ENCODE assay signal across 8 mouse cellular contexts in genomic region chr10:80987709-80988441, GRCm38 (mm10). TPM values are rescaled to one million over a fixed set of nuclear protein-coding genes. Genes with fewer than 3 reads are reported as not detected.
DNase-seq lines count a peak whose midpoint lies in the region; TF ChIP-seq lines count a peak whose summit lies in the region.

No protein-coding gene starts in this region.

- peaks cover 0 to 6% of the 10 kb centered on the region in 2 experiments; a peak in 1 of 4 replicates for H3K4me1 ChIP-seq in ES-E14 (ENCODE audit: control insufficient read depth in 2 of 2, insufficient read depth in 2 of 2, low read length in 2 of 2, poor library complexity in 1 of 2)
- H3K4me1 ChIP-seq in forebrain, embryonic 10.5 days = peaks cover 18% of the 10 kb centered on the region

- no peak overlapping the region for H3K4me3 ChIP-seq in ES-E14 (ENCODE audit: insufficient read depth in 1 of 2, low read depth in 1 of 2, low read length in 2 of 2, poor library complexity in 1 of 2, severe bottlenecking in 1 of 2)
- H3K4me3 ChIP-seq in forebrain, embryonic 10.5 days = peak overlapping the region; percentile 13; the same call in 1 of the 2 replicates

- in situ Hi-C loops in ES-E14 (cut with MboI; ENCODE audit: low sequenced_read_pairs in 2 of 2, unreplicated experiment in 2 of 2) = loop anchor here in 1 of 2 experiments (10.0 kb wide), 1 partner anchor 63 kb away; no protein-coding TSS in a partner anchor

- H3K27me3 ChIP-seq in forebrain, embryonic 10.5 days (ENCODE audit: poor library complexity, severe bottlenecking) = peaks cover 78% of the 10 kb centered on the region

- intact Hi-C loops in heart, postnatal 10 days (cut with DNase I) = loop anchor here (1.0 kb wide), 1 partner anchor 60 kb away; no protein-coding TSS in a partner anchor

- H3K36me3 ChIP-seq in ES-E14 (ENCODE audit: control insufficient read depth, insufficient read depth, low read length, poor library complexity, severe bottlenecking) = no peaks in the 10 kb centered on the region
- H3K36me3 ChIP-seq in forebrain, embryonic 10.5 days (replicated peaks) = no peaks in the 10 kb centered on the region

- peak; percentile 82 for DNase-seq in ES-E14 (ENCODE audit: low read depth, low spot score)
- DNase-seq in c-Kit-positive CD71-positive TER-119-negative erythroid progenitor cells, embryonic 14.5 days (ENCODE audit: low read depth) = peak; percentile 59
- DNase-seq in forebrain, embryonic 10.5 days (ENCODE audit: extremely low spot score, low spot score) = peak; percentile 83
- peak; percentile 91 to 94 for DNase-seq in heart, postnatal 10 days
- peak; percentile 89 to 90 for DNase-seq in kidney, postnatal 25 days
- peak; percentile 93 for DNase-seq in lung, postnatal 10 days
- peak; percentile 76 for DNase-seq in ovary, postnatal 10 days (ENCODE audit: low spot score)
- DNase-seq in thymus, postnatal 25 days = peak; percentile 75

- H3K9ac ChIP-seq in ES-E14 (ENCODE audit: insufficient read depth, low read depth, low read length, poor library complexity, severe bottlenecking) = no peak overlapping the region

- 10% methylated on average over 10 of the region's 10 CpGs for WGBS in forebrain, embryonic 10.5 days

- no peaks in the 10 kb centered on the region for H3K9me3 ChIP-seq in ES-E14 (ENCODE audit: control insufficient read depth, insufficient read depth, low read depth, low read length)
- no peaks in the 10 kb centered on the region for H3K9me3 ChIP-seq in forebrain, embryonic 10.5 days

- no peak overlapping the region for H3K27ac ChIP-seq in ES-E14 (ENCODE audit: insufficient read depth, low read depth, low read length, poor library complexity, severe bottlenecking)
- H3K27ac ChIP-seq in forebrain, embryonic 10.5 days = peak overlapping the region; percentile 36

TF ChIP-seq in ES-E14, 5 proteins besides CTCF, POLR2A, EP300 and RAD21:
- TF ChIP-seq ZNF384 (IDR thresholded peaks at IDR 0.05; ENCODE audit: low read depth, low read length) (peak; percentile 79), ZC3H11A (IDR thresholded peaks at IDR 0.05; ENCODE audit: borderline replicate concordance, low read depth, low read length) (peak; percentile 96), MAFK (IDR thresholded peaks at IDR 0.05; ENCODE audit: insufficient read depth, low read depth, low read length) (no peak)

RNA-seq across cellular contexts. Expression of gene Gng7, which starts 26.9 kb away (rescaled TPM):
- total RNA-seq in ES-E14 (2012; rRNA removed) = 0.79 and 0.94 TPM in 2 replicates
- polyA plus RNA-seq in forebrain, embryonic 10.5 days (2016; fragmentation: Nextera tagmentation; extraction: Ambion mirVana) = 6.3 and 6.9 TPM in 2 replicates
- 1 to 10 TPM in 1 of 2 experiments, under 1 TPM in 1; 0.67 to 1.1 TPM for total RNA-seq in heart, postnatal 10 days (2021)

RNA-seq across cellular contexts. Expression of gene Diras1, which starts 37.6 kb away (rescaled TPM):
- total RNA-seq in ES-E14 (2012; rRNA removed) = 1.1 and 1.3 TPM in 2 replicates
- polyA plus RNA-seq in forebrain, embryonic 10.5 days (2016; fragmentation: Nextera tagmentation; extraction: Ambion mirVana) = 2.1 and 2.5 TPM in 2 replicates
- total RNA-seq in heart, postnatal 10 days (2021) = not detected

RNA-seq across cellular contexts. Expression of gene Slc39a3, which starts 49.4 kb away (rescaled TPM):
- total RNA-seq in ES-E14 (2012; rRNA removed) = 12.6 and 13.1 TPM in 2 replicates
- polyA plus RNA-seq in forebrain, embryonic 10.5 days (2016; fragmentation: Nextera tagmentation; extraction: Ambion mirVana) = 15.7 and 15.8 TPM in 2 replicates
- total RNA-seq in heart, postnatal 10 days (2021) = 10 to 100 TPM; 11.5 to 13.0 TPM

RNA-seq across cellular contexts. Expression of gene Gadd45b, which starts 58.0 kb away (rescaled TPM):
- total RNA-seq in ES-E14 (2012; rRNA removed) = 26.4 and 36.0 TPM in 2 replicates
- polyA plus RNA-seq in forebrain, embryonic 10.5 days (2016; fragmentation: Nextera tagmentation; extraction: Ambion mirVana) = 5.9 and 6.3 TPM in 2 replicates
- 10 to 100 TPM; 11.5 to 18.3 TPM for total RNA-seq in heart, postnatal 10 days (2021)
